Mouse (Mus musculus) E14TG2a.4 (cell line): ENCODE measurements around the gene Supt3.

Experiments used
- H3K27me3 ChIP-seq: 2 replicates; pipeline ENCODE4 v1.6.1; 2014; ENCODE audit warnings: low read length, control low read depth; ENCODE audit not compliant: insufficient read depth
- H3K36me3 ChIP-seq: 2 replicates; pipeline ENCODE4 v1.6.1; 2014; ENCODE audit warnings: low read length, control low read depth; ENCODE audit not compliant: insufficient read depth
- H3K4me1 ChIP-seq: replicated peaks from 2 replicates; pipeline ENCODE4 v1.6.1; 2014; ENCODE audit warnings: low read depth, low read length, control low read depth
- H3K4me3 ChIP-seq: replicated peaks from 2 replicates; pipeline ENCODE4 v1.5.1; 2014; ENCODE audit warnings: mild to moderate bottlenecking, low read length
- H3K9me3 ChIP-seq: 2 replicates; pipeline ENCODE4 v1.6.1; 2014; ENCODE audit warnings: low read length, control low read depth
- CTCF ChIP-seq: conservative IDR thresholded peaks from 2 replicates; pipeline ENCODE4 v1.5.1; 2014; ENCODE audit warnings: low read length
- NANOG ChIP-seq: IDR thresholded peaks from 2 replicates; pipeline ENCODE4 v1.6.1; 2014; ENCODE audit warnings: borderline replicate concordance, low read length, mixed read lengths
- POU5F1 ChIP-seq: IDR thresholded peaks from 2 replicates; pipeline ENCODE4 v1.6.1; 2014; ENCODE audit warnings: low read length, borderline replicate concordance

Gene Supt3

GRCm38 (mm10) chr17:44737275-44738120 is 39.5 kb upstream of the Supt3 start:
- peaks cover 35% of the 10 kb centered on the region for H3K4me1 ChIP-seq
- H3K9me3 ChIP-seq, result no peaks in the 10 kb centered on the region
- no peak for TF ChIP-seq NANOG
- peak overlapping the region; percentile 54 for H3K4me3 ChIP-seq
- no peaks in the 10 kb centered on the region for H3K36me3 ChIP-seq
- H3K27me3 ChIP-seq, result peaks cover 76% of the 10 kb centered on the region

- no peak for TF ChIP-seq NANOG
- no peak for TF ChIP-seq CTCF
- no peak for TF ChIP-seq POU5F1
- Histone ChIP-seq H3K9me3 (no peaks in the 10 kb centered on the region), H3K4me3 (peak overlapping the region; percentile 54), H3K36me3 (no peaks in the 10 kb centered on the region), H3K4me1 (peaks cover 35% of the 10 kb centered on the region), H3K27me3 (peaks cover 72% of the 10 kb centered on the region)
Observed at GRCm38 (mm10) chr17:44738121-44738637, 38.8 kb upstream of the Supt3 start.

GRCm38 (mm10) chr17:44742246-44742645 is 34.7 kb upstream of the Supt3 start:
- no peak for TF ChIP-seq POU5F1
- no peak for TF ChIP-seq NANOG
- TF ChIP-seq CTCF, result no peak
- H3K27me3 ChIP-seq, result peaks cover 34% of the 10 kb centered on the region
- H3K9me3 ChIP-seq, result no peaks in the 10 kb centered on the region
- no peaks in the 10 kb centered on the region for H3K36me3 ChIP-seq
- H3K4me3 ChIP-seq, result no peak overlapping the region
- peaks cover 14% of the 10 kb centered on the region for H3K4me1 ChIP-seq

- Histone ChIP-seq H3K4me1 (no peaks in the 10 kb centered on the region), H3K4me3 (no peak overlapping the region), H3K36me3 (no peaks in the 10 kb centered on the region), H3K27me3 (peaks cover 19% of the 10 kb centered on the region), H3K9me3 (no peaks in the 10 kb centered on the region)
- TF ChIP-seq CTCF (peak; percentile 53), NANOG (no peak)
Observed at GRCm38 (mm10) chr17:44743780-44744179, 33.2 kb upstream of the Supt3 start.

GRCm38 (mm10) chr17:44745378-44745777 is 31.6 kb upstream of the Supt3 start:
- H3K36me3 ChIP-seq, result no peaks in the 10 kb centered on the region
- TF ChIP-seq CTCF, result no peak
- no peak for TF ChIP-seq POU5F1
- no peak for TF ChIP-seq NANOG
- H3K27me3 ChIP-seq, result peaks cover 8% of the 10 kb centered on the region
- H3K4me3 ChIP-seq, result no peak overlapping the region
- H3K9me3 ChIP-seq, result no peaks in the 10 kb centered on the region
- no peaks in the 10 kb centered on the region for H3K4me1 ChIP-seq

- Histone ChIP-seq H3K4me1 (no peaks in the 10 kb centered on the region), H3K27me3 (no peaks in the 10 kb centered on the region), H3K4me3 (no peak overlapping the region), H3K9me3 (peaks cover 7% of the 10 kb centered on the region; the same call in 1 of the 2 replicates), H3K36me3 (no peaks in the 10 kb centered on the region)
- no peak for TF ChIP-seq CTCF
- TF ChIP-seq POU5F1, result no peak
- TF ChIP-seq NANOG, result no peak
Observed at GRCm38 (mm10) chr17:44766318-44766717, 10.6 kb upstream of the Supt3 start.

GRCm38 (mm10) chr17:44766975-44767374 is 10.0 kb upstream of the Supt3 start:
- H3K27me3 ChIP-seq, result no peaks in the 10 kb centered on the region
- TF ChIP-seq POU5F1 (no peak), CTCF (no peak), NANOG (no peak)

GRCm38 (mm10) chr17:44767375-44767774 is 9.6 kb upstream of the Supt3 start:
- no peaks in the 10 kb centered on the region for H3K36me3 ChIP-seq
- no peak overlapping the region for H3K4me3 ChIP-seq
- H3K4me1 ChIP-seq, result no peaks in the 10 kb centered on the region
- no peak for TF ChIP-seq POU5F1
- no peak for TF ChIP-seq CTCF
- TF ChIP-seq NANOG, result no peak
- peaks cover 3% of the 10 kb centered on the region; the same call in 1 of the 2 replicates for H3K9me3 ChIP-seq
- H3K27me3 ChIP-seq, result no peaks in the 10 kb centered on the region

More at GRCm38 (mm10) chr17:44766975-44767374, 10.0 kb upstream of the Supt3 start:
- Histone ChIP-seq H3K4me3 (no peak overlapping the region), H3K9me3 (peaks cover 7% of the 10 kb centered on the region; the same call in 1 of the 2 replicates), H3K36me3 (no peaks in the 10 kb centered on the region), H3K4me1 (no peaks in the 10 kb centered on the region)

- Histone ChIP-seq H3K27me3 (no peaks in the 10 kb centered on the region), H3K36me3 (no peaks in the 10 kb centered on the region), H3K4me3 (no peak overlapping the region), H3K9me3 (no peaks in the 10 kb centered on the region), H3K4me1 (no peaks in the 10 kb centered on the region)
- no peak for TF ChIP-seq CTCF
- no peak for TF ChIP-seq NANOG
- no peak for TF ChIP-seq POU5F1
Observed at GRCm38 (mm10) chr17:44768522-44768921, 8.4 kb upstream of the Supt3 start.
